Mouse (Mus musculus): ENCODE data around the gene Sars.

- TF ChIP-seq CTCF (IDR thresholded peaks at IDR 0.05; ENCODE audit: low read depth, low read length) = no peak
- TF ChIP-seq POLR2A (IDR thresholded peaks at IDR 0.05; ENCODE audit: borderline replicate concordance, low read depth, low read length) = no peak
Observed at GRCm38 (mm10) chr3:108423006-108423405, 22.0 kb downstream of the Sars start.

All from bone marrow macrophage, adult 2 months (primary cell).